Mouse (Mus musculus) G1E (cell line): ENCODE measurements around the gene Inpp5d. TPM values are rescaled to one million over a fixed set of nuclear protein-coding genes. Genes with fewer than 3 reads are reported as not detected.

Source experiments
- ATAC-seq: 2 replicates; pipeline ENCODE4 v1.8.0; 2016; ENCODE audit warnings: mild to moderate bottlenecking; ENCODE audit not compliant: insufficient number of reproducible peaks, poor library complexity, low FRiP score, severe bottlenecking; ENCODE audit errors: extremely low read depth
- DNase-seq: peaks from one replicate; pipeline ENCODE4 v3.0.0; 2012; ENCODE audit warnings: low spot score
- H3K27me3 ChIP-seq: 2 replicates; pipeline ENCODE4 v1.6.1; 2012; ENCODE audit warnings: mild to moderate bottlenecking, low read length, inconsistent platforms; ENCODE audit not compliant: insufficient read depth
- H3K36me3 ChIP-seq: replicated peaks from 2 replicates; pipeline ENCODE3; 2012; ENCODE audit warnings: mild to moderate bottlenecking, inconsistent platforms
- H3K4me1 ChIP-seq: 2 replicates; pipeline ENCODE4 v1.6.1; 2012; ENCODE audit warnings: low read depth, low read length, inconsistent platforms, mixed read lengths; ENCODE audit not compliant: insufficient read depth
- H3K4me3 ChIP-seq: 2 replicates; pipeline ENCODE4 v1.5.1; 2012; ENCODE audit warnings: low read depth, mild to moderate bottlenecking, inconsistent platforms, low read length, moderate library complexity, mixed read lengths
- H3K9me3 ChIP-seq: replicated peaks from 2 replicates; pipeline ENCODE4 v1.6.1; 2012; ENCODE audit warnings: inconsistent platforms
- CTCF ChIP-seq: IDR thresholded peaks from 2 replicates; pipeline ENCODE4 v1.5.1; 2012; ENCODE audit warnings: low read depth, low read length, inconsistent platforms, mixed read lengths
- GATA1 ChIP-seq: IDR thresholded peaks from 2 replicates; pipeline ENCODE4 v1.6.1; 2012; ENCODE audit warnings: borderline replicate concordance, low read length, inconsistent platforms, mixed read lengths
- GATA2 ChIP-seq: IDR thresholded peaks from 2 replicates; pipeline ENCODE4 v1.6.1; 2012; ENCODE audit warnings: low read depth, low read length, inconsistent platforms, borderline replicate concordance
- POLR2AphosphoS5 ChIP-seq: IDR thresholded peaks from 2 replicates; pipeline ENCODE4 v1.6.1; 2012; ENCODE audit warnings: low read depth, low read length, inconsistent platforms; ENCODE audit not compliant: insufficient replicate concordance
- TAL1 ChIP-seq: conservative IDR thresholded peaks from 2 replicates; pipeline ENCODE4 v1.6.1; 2012; ENCODE audit warnings: low read depth, low read length, inconsistent platforms, mixed read lengths
- polyA plus RNA-seq: library from polyadenylated mRNA; stranded (reverse); fragments of >175 nt; gene quantifications from 2 replicates; pipeline ENCODE4 v1.2.3, GENCODE M21; 2012
- total RNA-seq, 2 experiments: library from RNA; stranded (forward) in 1 of 2; stranded (reverse) in 1 of 2; fragments of 200-1000 nt in 1 of 2; fragments of >200 nt in 1 of 2; fragmentation: Nextera tagmentation in 1 of 2; gene quantifications; 2 replicates each; pipeline ENCODE4 v1.2.3; 2014 to 2017

Inpp5d gene
- total and polyA plus RNA-seq, 3 experiments: 122 to 238 (median 186) TPM

DNA sequence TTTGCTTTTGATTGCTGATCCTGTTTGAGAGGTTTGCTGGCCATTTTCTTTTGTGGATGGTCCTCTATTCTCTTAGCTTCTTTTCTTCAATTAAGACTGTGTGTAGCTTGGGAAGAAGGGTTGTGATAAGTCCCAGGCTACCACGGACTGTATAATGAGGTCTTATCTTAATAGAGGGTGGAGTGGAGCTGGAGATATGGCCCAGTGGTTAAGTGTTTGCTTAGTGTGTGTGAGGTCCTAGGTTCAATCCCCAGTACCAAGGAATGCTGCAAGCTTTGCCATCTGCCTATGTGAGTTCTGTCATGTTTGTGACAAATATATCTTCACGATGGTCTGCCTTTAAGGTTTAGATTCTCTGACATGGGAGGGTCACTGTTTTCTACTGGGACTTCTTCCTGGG lies 8.0 kb downstream of the Inpp5d start:
- Histone ChIP-seq H3K4me1 (peaks cover 98% of the 10 kb centered on the region), H3K27me3 (no peaks in the 10 kb centered on the region), H3K36me3 (peaks cover 74% of the 10 kb centered on the region), H3K4me3 (no peak overlapping the region), H3K9me3 (no peaks in the 10 kb centered on the region)
- peak; percentile 32; the same call in 1 of the 2 replicates for TF ChIP-seq TAL1
- no peak for TF ChIP-seq CTCF
- ATAC-seq (peak; percentile 11; the same call in 1 of the 2 replicates), DNase-seq (no peak)

DNA sequence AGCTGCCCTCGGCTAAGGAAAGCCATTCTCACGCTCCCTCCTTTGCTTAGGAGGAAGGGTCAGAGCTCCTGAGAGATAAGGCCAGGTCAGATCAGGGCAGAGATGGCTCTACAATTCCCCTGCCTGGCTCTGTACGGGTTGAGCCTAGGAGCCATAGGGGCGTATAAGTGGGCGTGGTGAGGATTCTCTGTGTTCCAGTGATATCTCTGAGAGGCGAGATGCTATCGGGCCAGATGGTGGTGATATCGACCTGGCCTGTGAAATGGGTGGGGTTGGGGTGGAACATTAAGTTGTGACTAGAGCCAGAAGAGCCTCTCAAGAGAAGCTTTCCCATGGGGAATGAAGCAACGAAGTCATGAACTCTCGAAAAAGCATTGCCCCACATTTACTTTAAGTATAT lies 11.5 kb downstream of the Inpp5d start:
- peak overlapping the region; percentile 50; the same call in 1 of the 2 replicates for H3K4me3 ChIP-seq
- H3K4me1 ChIP-seq: peaks cover 92% of the 10 kb centered on the region
- H3K27me3 ChIP-seq: no peaks in the 10 kb centered on the region
- DNase-seq: no peak
- peaks cover 75% of the 10 kb centered on the region for H3K36me3 ChIP-seq
- TF ChIP-seq CTCF (no peak), GATA2 (peak; percentile 78; the same call in 1 of the 2 replicates), TAL1 (no peak), GATA1 (no peak), POLR2AphosphoS5 (no peak)
- peak; percentile 58 for ATAC-seq
- H3K9me3 ChIP-seq: no peaks in the 10 kb centered on the region

DNA sequence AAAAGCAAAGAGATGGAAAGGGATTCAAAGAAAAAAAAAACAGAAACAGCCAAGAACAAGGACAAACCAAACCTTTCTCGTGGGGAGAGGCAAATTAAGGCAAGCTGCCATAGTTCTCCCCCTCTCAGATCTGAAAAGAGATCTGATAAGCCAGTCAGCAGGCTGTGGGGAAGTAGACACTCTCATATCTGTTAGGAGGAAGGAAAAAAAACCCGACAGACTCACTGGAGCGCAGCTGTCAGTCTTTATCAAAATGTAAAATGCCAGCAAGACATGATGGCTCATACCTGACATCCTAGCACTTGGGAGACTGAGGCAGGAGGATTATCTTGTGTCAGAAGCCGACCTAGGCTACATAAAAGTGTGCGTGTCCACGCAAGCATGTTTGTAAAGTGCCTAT lies 12.1 kb downstream of the Inpp5d start:
- H3K4me3 ChIP-seq: peak overlapping the region; percentile 11; the same call in 1 of the 2 replicates
- peaks cover 75% of the 10 kb centered on the region for H3K36me3 ChIP-seq
- TF ChIP-seq GATA1: no peak
- peak; percentile 55; the same call in 1 of the 2 replicates for TF ChIP-seq GATA2
- TF ChIP-seq POLR2AphosphoS5: no peak; the same call in 1 of the 2 replicates
- 0 out of 2 replicates have a peak, but pooled peaks have one; percentile 23 for TF ChIP-seq TAL1
- no peak for TF ChIP-seq CTCF
- H3K9me3 ChIP-seq: no peaks in the 10 kb centered on the region
- H3K4me1 ChIP-seq: peaks cover 92% of the 10 kb centered on the region
- DNase-seq (peak; percentile 72), ATAC-seq (peak; percentile 65)
- H3K27me3 ChIP-seq: no peaks in the 10 kb centered on the region

DNA sequence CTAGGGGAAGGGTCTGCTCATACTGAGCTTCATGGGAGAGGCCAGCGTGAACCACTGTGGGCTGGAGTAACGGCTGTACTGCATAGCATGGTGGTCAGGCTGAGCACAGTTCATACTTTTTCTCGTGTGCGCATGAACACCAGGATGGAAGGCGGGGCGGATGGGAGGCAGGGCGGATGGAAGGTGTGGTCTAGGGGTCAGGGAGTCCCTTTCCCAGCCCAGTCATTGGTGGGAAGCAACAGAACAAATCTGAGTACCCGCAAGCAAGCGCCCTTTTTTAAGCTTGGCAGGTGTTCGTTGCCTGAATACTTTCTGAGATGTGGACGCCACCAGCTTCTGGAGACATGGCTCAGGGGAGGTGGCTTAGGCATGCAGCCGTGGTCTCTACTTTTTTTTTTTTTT lies 16.6 kb downstream of the Inpp5d start:
- Histone ChIP-seq H3K9me3 (no peaks in the 10 kb centered on the region), H3K36me3 (peaks cover 88% of the 10 kb centered on the region), H3K4me3 (peak overlapping the region; percentile 60; the same call in 1 of the 2 replicates), H3K4me1 (peaks cover 80% of the 10 kb centered on the region), H3K27me3 (no peaks in the 10 kb centered on the region)
- no peak for DNase-seq
- ATAC-seq: no peak
- no peak for TF ChIP-seq GATA2
- no peak for TF ChIP-seq TAL1
- TF ChIP-seq CTCF: no peak
- no peak for TF ChIP-seq GATA1
- TF ChIP-seq POLR2AphosphoS5: no peak

DNA sequence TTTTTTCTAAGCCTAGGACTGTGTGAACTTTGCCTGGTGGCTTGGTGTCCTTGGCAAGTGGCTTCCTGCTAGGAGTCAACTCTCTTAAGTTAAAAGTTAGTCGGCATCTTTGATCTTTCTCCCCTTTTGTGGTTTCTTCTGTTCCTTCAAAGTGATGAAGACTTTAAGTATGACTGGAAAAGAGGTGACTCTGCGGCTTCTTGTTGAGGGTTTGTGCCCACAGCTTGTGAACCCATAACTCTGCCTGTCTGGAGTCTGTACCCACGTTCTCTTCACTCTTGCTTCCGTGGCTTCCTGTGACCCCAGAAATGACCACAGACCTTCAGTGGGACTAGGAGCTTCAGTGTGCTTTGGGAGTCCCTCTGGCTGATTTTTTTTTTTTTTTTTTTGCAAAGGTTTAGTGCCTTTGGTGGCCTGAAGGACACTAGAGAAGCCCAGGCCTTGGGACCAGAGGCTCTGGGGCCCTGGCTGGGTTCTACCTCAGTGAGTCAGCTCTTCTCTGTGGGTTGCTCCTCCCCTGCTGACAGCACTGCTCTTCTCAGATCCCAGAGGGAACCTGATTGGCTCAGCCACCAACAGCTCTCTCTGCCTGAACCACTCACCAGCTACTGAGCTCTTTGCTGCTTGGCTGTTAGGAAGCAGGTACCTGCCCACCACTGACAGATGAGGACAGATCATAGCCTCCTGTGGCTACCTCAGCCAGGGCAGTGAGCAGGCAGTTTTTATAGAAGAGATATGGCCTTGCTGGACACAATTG lies 17.2 kb downstream of the Inpp5d start:
- peak; percentile 99 for ATAC-seq
- Histone ChIP-seq H3K4me1 (peaks cover 74% of the 10 kb centered on the region), H3K36me3 (peaks cover 94% of the 10 kb centered on the region)

DNA sequence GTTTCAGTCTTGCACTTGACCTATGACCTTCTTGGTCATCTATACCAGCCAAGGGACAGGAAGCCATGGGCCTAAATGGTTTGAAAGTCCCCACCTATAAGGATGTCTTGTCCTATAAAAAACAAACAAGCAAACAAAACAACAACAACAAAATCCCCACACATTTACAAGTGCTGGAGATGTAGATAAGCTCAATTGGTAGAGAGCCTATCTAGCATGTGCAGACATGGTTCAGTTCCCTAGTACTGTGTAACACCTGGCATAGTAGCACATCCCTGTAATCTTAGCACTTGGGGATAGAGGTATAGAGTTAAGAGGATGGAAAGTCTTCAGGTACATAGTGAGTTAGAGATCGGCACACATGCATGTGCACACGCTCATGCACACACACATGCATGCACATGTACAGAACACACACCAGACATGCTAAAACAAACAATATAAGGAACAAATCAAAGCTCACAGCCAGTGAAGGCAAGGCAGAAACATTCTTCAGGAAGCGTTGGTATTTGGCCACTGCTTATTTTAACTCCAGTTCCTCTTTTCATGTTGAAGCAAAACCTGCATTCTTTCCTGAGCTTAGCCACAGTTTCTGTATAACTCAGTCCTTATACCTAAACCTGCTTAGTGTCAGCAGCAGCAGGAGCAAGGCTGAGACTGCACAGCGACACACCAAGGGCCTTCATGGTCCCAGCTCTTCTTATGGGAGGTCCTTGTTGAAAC lies 17.9 kb downstream of the Inpp5d start:
- DNase-seq (no peak), ATAC-seq (no peak)
- no peak for TF ChIP-seq GATA2
- TF ChIP-seq GATA1: no peak
- TF ChIP-seq CTCF: no peak
- TF ChIP-seq TAL1: peak; percentile 69
- TF ChIP-seq POLR2AphosphoS5: no peak
- H3K27me3 ChIP-seq: no peaks in the 10 kb centered on the region
- H3K4me3 ChIP-seq: peak overlapping the region; percentile 18; the same call in 1 of the 2 replicates
- peaks cover 69% of the 10 kb centered on the region for H3K4me1 ChIP-seq
- peaks cover 94% of the 10 kb centered on the region for H3K36me3 ChIP-seq
- H3K9me3 ChIP-seq: no peaks in the 10 kb centered on the region

More for the DNA sequence above, 17.2 kb downstream of the Inpp5d start:
- Histone ChIP-seq H3K4me3 (peak overlapping the region; percentile 18; the same call in 1 of the 2 replicates), H3K27me3 (no peaks in the 10 kb centered on the region), H3K9me3 (no peaks in the 10 kb centered on the region)
- TF ChIP-seq TAL1 (no peak), GATA2 (no peak), POLR2AphosphoS5 (no peak), CTCF (no peak), GATA1 (no peak)
- DNase-seq: peak; percentile 96
